Mouse (Mus musculus) liver, postnatal 0 days (tissue): ENCODE results near the gene Slc6a2.

Experiments used
- CTCF ChIP-seq: sonication (generic); IDR thresholded peaks from 2 replicates; pipeline ENCODE4 v1.5.1; 2016; ENCODE audit warnings: antibody characterized with exemption, low read depth
- EP300 ChIP-seq: IDR thresholded peaks from 2 replicates; pipeline ENCODE4 v1.6.1; 2016; ENCODE audit warnings: antibody characterized with exemption, low read depth, mild to moderate bottlenecking

DNA sequence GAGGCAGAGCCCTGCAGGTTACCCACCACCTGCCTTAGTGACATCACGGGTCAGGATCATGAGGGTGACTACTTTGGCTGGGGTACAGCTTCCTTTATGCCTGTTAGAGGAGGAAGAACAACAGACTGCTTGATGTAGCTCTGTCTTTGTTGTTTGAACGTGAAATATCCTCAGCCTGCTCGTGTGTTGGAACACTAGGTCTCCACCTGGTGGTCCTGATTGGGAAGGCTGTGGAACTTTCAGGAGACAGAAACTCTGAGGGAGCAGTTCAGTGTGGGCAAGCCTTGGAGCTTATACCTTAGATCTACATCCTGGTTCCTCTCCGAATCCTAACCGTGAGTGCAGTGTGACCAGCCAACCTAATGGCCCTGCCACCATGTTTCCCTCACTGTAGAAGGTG, 61.9 kb downstream of the Slc6a2 start:
- TF ChIP-seq EP300 (no peak), CTCF (no peak)
